Mouse (Mus musculus) left cerebral cortex, adult 8-10 months (tissue): ENCODE results near the gene Cdh23. TPM values are rescaled to one million over a fixed set of nuclear protein-coding genes. Genes with fewer than 3 reads are reported as not detected.
"Not testable (repeated sequence)": the region's sequence is repeated elsewhere in the genome, so short reads cannot be mapped to it uniquely, and the experiment has no call there.

Source experiments
- DNase-seq, 2 experiments: peaks; one replicate each; pipeline ENCODE4 v3.0.0; 2022; ENCODE audit warnings: low spot score in 2 of 2
- total RNA-seq, 4 experiments: library from RNA; stranded (reverse); gene quantifications; 2 replicates each; pipeline ENCODE4 v1.2.4; 2022

Cdh23 gene
- 1 to 10 TPM; 2.0 to 5.3 (median 4.2) TPM for total RNA-seq

DNA sequence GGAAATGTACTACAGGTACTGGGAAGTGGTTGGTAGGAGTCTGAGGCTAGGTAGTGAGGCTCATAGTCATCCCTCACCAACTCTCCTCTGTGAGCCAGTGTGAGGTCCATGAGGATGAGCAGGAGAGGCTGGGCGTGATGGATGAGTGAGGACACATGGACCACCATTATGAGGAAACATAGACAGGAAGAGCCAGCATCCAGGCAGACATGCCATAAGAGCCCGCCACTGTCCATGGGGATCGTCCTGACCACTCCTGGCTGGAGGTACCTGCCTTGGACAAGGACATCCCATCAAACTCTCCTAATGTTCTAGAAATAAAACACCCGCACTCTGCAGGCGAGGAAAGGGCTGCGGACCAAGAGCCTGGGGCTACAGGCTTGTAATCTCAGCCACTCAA, at the start of gene Cdh23:
Cdh23 (minus strand) TSS at position 101 of the 400 bp plus-strand sequence.
- no peak for DNase-seq

DNA sequence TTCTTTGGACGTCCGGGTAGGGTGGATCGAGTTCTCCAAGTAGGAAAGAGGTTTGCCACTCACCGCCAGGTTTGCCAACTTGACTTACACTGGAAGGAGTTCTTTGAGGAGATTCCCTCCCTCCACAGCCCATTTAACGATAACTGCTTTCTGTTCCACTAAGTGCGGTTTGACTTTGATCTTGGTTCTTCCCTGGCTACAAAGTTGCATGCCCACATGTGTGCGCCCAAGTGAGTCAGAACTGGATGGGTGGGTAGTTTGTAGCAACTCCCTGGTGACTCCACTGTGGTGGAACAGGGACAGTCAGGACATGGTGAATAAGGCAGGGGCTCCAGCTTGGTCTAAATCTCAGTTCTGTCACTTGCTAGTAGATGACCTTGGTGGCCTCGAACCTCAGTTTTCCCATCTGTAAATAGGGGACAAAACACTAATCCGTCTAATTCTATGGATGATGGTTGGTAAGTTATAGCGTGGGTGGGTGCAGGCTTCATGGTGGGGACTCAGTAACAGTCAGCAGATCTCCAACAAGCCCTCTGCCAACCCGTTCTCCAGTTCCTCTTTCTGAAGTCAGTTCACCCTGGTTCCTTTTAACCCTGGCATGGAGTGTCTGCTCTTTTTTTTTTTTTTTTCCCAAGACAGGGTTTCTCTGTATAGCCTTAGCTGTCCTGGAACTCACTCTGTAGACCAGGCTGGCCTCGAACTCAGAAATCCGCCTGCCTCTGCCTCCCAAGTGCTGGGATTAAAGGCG, 48.4 kb upstream of the Cdh23 start:
- DNase-seq = no peak

DNA sequence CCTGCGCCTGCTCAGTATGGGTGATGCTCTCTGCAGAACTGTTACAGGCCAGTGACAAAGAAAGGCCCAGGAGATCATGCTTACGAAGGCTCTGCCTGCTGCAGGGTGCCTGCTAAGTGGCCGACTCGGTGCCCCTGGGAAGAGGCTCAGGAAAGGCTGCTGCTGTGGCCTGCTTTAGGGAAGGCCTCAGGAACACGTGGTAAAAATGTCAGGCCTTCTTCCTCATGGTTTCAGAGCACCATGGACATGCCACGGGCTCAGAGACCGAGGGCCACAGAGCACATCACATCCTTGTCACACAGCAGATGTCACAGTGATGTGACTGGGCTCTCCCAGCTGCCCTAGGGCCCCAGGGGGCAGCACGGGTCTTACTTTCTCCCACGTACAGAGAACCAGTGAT, 47.4 kb upstream of the Cdh23 start:
- DNase-seq = no peak

DNA sequence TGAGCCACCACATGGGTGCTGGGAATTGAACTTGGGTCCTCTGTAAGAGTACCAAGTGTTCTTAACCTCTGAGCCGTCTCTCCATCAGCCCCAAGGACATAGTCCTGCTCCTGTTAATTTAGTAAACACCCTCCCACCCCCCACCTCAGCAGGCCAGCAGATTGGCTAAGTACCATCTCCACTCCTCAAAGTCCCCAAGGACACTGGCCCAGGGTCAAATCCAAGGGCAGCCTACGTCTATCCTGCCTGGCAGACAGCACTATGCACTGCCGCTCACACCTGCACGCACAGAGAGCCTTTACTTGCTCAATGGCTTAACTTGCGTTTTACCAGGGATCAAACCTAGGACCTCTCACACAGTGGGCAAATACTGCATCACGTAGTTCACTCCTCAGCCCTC, 46.7 kb upstream of the Cdh23 start:
- no peak for DNase-seq

DNA sequence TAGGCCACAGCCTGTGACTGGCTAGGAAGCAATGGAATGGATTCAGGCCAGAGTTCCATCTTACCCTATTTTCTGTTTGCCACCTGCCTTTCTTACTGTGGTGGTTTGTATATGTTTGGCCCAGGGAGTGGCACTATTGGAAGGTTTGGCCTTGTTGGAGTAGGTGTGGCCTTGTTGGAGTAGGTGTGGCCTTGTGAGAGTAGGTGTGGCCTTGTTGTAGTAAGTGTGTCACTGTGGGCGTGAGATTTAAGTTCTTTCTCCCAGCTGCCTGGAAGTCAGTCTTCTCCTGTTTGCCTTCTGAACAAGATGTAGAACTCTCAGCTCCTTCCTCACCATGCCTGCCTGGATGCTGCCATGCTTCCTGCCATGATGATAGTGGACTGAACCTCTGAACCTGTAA, 46.0 kb upstream of the Cdh23 start:
- not testable (repeated sequence) for DNase-seq

DNA sequence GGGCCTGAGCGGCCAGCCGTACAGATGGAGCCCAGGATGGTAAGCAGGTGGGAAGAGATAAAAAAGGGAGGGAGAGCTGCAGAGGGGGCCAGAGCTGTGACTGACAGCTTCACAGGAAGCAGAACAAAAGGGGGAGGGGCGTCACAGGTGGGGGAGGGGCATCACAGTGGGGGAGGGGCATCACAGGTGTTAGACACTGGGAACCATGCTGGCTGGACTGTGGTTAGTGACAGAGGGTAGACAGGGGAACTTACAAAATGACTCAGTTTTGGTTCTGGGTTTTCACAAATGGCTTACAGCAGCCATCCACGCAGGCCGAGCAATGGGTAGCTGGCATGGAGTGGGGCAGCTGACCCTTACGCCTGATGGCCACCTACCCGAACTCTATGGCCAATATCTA, 45.1 kb upstream of the Cdh23 start:
- no peak for DNase-seq

DNA sequence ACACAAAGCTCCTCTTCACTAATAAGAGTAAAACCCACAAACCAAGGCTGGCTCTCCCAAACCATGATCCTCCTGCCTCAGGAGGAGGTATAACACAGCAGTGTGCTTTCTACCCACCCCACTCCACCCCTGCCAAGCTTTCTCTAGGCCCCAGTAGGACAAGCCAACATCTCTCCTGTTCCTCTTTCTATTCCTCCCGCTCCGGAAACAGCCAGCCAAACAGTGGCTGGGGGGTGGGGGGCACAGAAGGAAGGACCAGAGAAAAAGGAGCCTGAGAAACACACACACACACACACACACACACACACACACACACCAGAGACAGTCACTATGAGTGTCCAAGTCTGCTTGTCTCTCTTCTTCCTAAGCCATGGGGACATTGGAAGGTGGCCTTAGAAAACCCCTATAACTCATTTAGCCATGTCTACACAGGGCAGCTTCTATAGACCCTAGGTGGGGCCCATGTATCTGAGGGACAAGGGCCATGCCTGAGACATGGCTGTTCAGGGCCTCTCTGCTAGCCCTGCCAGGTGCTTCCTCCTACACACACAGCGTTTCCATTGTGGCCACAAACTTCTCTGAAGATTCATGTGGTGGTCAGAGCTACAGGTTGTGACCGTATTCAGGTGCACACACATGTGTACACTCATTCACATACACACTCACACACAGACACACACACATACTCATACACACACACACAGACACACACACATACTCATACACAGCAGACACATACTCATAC, 43.5 kb upstream of the Cdh23 start:
- no peak for DNase-seq

DNA sequence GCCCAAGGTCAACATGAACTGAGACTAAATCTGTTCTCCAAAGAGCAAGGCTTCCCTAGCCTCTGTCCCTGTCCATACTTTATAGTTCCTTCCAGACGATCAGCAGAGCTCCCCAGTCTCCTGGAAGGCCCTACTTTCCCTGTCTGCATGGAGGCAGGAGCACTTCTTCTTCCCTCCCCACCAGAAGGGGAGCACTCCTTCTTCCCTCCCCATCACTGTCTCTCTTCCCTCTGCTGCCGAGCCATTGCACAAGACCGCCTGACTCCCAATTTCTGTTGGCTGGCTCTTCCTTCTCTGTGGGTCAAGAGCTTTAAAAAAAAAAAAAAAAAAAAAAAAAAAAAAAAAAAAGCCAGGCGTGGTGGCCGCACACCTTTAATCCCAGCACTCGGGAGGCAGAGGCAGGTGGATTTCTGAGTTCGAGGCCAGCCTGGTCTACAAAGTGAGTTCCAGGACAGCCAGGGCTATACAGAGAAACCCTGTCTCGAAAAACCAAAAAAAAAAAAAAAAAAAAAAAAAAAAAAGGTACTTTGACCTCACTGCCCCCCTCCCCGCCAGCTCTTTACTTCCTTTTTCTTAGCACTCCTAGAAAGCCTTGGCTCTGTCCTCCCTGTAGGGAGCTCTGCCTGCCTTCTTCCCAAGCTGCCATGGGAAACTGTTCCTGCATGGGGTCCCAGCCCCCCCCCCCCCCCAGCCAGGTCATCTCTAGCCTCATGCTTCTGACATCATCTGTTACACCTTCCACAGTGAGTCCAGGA, 41.8 kb upstream of the Cdh23 start:
- no peak for DNase-seq

DNA sequence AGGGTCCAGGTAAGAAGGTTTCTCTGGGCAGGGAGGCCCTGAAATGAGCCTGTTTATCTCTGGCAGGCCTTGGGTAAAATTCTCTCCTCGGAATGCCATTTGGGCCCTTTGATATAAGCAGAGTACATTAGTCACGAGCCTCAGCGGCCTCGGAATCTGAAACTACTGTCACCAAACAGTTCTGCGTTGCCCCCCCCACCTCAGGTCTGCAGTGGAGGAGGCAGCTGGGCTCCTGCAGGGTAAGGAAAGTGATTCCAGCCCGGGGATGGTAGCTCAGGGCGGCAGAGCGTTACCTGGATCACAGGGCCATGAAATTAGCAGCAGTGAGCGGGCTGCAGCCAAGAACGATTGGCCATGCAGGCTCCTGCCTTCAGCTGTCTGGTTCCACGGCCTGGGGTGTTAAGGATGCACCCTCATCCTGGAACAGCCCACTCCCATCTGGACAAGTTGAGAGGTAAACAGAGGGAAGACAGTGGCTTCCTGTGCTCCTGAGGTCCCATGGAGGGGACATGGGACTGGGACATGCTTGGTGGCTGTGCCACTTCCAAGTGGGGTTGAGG, 41.0 kb upstream of the Cdh23 start:
- no peak for DNase-seq

DNA sequence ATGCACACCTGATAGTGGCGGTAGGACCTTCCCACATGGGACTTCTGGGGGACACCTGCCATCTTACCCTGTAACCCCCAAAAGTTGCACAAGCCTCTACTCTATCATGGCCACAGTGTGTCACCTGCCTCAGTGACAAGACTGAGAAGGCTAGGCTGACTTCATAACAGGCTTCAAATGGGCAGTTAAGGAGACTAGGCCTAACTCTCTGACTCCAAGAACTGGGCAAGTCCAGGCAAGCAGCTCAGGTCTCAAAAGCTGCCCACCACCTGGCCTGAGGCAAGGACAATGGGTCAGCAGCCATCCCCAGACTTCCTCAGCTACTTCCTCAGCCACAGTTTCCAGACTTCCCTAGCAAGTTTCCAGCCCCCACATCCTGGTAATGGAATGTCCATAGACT, 39.4 kb upstream of the Cdh23 start:
- no peak for DNase-seq

DNA sequence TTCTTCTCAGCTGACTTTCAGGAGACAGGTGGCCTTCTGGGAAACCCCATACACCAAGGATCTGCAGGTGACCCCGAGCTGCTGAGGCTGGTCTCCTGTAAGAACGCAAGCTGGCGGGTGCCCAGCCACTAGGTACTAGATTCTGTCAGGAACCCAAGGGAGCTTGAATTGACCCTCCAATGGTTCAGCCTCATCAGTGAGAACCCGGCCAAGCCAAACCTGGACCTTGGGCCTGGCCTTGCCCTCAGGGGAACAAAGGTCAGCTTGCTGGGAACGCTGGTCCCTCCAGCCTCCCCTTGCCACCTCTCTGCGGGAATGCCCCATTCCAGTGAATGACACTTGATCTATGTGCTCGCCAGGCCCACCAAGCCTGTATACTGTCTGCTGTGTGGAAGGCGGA, 37.2 kb upstream of the Cdh23 start:
- DNase-seq = no peak

DNA sequence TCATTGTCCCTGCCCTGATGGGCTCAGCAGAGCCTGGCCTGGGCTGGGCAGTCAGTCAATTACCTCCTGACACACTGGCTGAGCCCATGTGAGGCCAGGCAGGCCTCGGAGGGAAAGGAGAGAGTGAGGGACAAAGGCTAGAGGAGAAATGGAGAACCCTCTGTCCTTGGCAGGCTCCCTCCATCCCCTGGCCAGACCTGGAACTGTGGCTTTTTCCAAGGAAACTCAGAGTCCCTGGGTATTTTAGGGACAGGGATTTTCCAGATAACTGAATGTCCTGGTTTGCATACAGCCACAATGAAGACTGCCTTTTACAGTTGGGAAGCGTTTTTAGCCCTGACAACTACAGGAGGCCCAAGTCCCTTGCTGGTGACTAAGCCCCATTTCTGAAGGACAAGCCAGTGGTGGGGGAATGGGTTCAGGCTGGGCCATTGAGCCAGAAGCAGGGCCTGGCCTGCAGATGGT, 36.1 kb upstream of the Cdh23 start:
- no peak for DNase-seq

DNA sequence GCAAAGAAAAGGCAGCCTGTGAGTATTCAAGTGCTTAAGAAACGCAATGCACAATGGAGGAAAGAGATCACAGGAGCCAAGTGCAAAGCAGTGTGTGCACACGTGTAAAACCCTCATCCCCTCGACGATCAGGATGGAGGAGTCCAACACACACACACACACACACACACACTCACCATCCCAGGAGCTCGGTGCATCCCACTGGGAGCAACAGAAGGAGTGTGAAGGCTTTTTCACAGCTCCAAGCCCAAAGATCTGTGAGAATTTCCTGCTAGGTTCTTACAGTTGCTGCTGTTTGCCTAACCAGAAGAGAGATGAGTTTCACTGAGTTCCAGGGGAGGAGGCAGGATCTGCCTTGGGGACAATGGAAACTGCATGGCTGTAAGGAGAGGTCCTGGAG, 35.5 kb upstream of the Cdh23 start:
- no peak for DNase-seq

DNA sequence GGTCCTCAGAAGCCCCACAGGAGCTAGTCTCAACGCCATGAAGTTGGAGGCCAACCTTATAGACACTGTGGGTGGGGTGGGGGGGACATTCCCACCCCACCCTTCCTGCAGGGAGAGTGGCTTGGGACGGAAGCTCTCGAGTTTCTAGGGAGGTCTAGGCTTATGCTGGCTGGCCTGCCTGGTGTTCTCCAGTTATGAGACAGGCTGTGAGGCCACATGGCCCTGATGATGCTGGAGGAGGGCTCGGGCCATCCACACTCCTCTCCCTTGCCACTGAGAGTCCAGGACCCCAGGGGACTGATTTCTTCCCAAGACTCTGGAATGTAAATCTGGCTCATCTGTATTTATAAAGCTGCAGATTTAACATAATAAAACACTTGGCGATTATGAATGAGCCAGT, 31.0 kb upstream of the Cdh23 start:
- no peak for DNase-seq

DNA sequence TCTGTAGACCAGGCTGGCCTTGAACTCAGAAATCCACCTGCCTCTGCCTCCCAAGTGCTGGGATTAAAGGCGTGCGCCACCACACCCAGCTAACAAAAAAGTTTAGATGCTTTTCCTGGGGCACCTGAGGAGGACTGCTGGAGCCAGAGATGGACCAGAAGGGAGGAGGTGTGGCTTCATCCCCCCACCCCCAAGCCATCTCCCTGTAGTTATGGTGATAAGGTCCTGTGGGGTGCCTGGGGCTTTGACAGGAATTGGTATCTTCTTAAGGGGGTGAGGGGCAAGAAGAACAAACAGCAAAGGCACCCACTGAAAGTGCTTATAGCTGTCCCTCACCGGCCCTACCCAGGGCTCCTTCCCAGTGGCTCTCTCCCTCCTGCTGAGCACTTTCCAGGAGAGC, 30.6 kb upstream of the Cdh23 start:
- no peak for DNase-seq

DNA sequence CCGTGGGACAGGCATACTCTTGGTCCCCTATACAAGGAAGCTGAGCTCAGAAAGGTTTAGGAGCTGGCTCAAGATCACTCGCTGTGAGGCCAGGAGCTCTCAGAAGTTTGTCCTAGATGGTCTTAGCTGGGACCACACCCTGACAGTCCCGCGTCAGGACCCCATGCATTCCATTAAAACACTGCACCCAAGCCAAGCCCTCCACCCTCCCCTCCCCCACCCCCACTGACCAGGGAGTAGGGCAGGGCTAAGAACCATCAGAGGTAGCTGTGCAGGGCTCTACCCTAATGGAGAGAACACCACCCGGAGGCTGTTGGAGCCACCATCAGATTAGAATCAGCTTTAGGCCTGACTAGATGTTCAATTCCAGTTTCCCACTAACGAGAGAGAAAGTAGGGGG, 28.2 kb upstream of the Cdh23 start:
- no peak for DNase-seq

DNA sequence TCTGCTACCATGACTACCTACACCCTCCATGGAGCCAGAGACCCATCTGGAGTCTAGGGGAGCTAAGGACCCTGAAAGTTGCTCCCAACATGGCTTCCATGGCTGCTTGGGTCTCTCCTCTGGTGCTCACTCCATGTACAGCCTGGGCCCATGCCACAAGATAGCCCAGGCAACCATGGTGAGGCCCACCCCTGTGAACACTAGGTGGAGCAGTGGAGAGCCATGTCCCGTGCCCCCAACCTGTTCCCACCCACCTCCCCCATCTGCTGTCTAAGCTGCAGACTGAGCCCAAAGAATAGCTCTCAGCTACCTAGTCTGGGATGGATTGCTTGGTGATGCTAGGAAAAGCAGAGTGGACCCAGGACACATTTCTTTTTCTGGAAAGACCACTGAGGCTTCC, 27.1 kb upstream of the Cdh23 start:
- DNase-seq = no peak

DNA sequence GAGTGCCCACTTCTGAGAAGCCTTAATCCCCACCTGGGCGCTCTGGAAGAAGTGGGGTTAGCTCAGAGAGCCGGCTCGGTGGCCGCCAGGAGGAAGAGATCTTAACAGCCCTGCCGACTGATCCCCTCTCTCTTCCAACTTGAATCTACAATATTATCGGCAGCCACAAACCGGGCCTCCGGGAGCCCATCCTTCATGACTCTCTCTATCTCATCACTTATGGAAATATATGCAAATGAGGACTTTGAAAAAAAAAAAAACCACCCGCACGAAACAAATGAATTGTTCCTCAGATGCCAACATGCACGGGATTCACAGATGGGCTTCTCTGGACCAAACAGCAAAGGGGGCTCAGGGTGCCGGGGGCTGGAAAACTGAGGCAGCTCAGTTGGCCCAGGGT, 25.4 kb upstream of the Cdh23 start:
- no peak for DNase-seq

DNA sequence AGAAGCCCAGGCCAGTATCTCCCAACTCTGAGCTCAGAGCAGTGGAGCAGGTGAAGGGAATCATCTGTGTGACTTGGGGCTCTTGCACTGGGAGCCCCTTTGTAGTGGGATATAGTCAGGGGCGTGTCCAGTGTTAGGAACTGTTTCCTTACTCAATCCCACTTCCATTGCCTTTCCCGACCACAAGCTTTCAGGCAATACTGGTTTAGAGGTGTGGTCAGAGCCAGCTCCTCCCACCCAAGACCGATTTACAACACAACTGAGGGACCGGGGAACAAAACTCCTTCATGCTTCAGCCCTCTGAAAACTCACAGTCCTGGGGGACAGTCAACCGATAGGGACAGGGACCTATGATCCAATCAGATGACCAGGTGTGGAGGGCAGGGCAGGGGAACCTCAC, 24.2 kb upstream of the Cdh23 start:
- no peak for DNase-seq

DNA sequence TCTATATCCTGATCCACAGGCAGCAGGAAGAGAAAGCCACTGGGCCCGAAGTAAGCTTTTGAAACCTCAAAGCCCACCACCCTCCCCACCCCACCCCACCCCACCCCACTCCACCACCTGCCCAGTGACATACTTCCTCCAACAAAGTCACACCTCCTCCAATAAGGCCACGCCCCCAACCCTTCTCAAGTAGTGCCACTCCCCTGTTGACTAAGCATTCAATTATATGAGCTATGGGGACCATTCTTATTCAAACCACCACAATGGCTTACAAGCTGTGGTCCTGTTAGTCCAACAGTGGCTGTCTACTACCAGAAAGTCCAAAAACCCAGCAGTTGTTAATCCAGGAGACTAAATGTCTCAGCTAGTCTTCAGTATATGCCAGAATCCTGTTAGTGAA, 22.2 kb upstream of the Cdh23 start:
- no peak for DNase-seq

DNA sequence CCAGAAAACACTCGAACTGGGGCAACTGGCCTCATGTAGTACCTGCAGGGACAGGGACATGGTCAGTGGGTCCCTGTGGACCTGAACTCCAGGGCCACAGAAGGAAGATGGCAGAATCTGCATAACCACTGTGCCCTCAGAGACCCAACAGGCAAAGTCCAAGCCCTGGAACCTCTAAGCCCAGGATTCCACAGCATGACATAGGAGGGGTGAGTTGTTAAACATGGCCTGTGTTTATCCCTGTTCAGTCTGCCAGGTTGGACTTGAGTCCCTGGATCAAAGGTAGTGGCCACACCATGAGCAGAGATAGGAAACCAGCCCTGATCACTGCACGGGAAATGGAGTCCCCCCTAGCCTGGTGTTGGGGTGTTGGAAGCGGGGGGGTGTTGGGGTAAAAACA, 20.2 kb upstream of the Cdh23 start:
- no peak for DNase-seq

DNA sequence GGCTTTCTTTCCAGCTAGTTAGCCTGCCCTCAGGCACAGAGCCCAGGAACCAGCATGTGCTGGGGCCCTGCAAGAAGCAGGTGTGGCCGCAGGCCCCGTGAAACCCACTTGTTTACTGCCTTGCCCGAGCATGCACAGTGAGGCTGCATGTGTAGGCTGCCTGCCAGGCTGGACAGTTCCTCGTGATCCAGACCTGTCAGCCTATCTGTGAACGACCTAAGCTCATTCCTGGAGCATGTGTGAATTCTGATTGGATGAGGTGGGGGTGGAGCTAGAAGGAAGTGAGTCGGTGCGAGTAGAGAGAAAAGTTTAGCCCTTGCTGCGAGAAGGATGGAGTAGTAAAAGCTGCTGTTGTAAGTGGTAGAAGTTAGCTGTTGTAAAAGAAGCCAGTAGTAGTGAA, 16.0 kb upstream of the Cdh23 start:
- not testable (repeated sequence) for DNase-seq
